Mouse (Mus musculus) granulocyte monocyte progenitor cell, adult 5-6 weeks (primary cell): Measurements from ENCODE around the gene Trim47. TPM values are rescaled to one million over a fixed set of nuclear protein-coding genes. Genes with fewer than 3 reads are reported as not detected.

Source experiments
- ATAC-seq: replicated peaks from 2 replicates; pipeline ENCODE4 v1.8.0; 2016; ENCODE audit warnings: mild to moderate bottlenecking, moderate TSS enrichment, inconsistent platforms; ENCODE audit not compliant: poor library complexity, severe bottlenecking
- total RNA-seq, 2 experiments: library from RNA; stranded (forward) in 1 of 2; stranded (reverse) in 1 of 2; fragments of 200-712, 200-1000 nt in 1 of 2; fragments of >200 nt in 1 of 2; fragmentation: Nextera tagmentation in 1 of 2; gene quantifications; 2 replicates each; pipeline ENCODE4 v1.2.3; 2014 to 2017

The Trim47 gene
- total RNA-seq (2014; fragmentation: Nextera tagmentation) (1.9 TPM in 1 of 2 replicates, not detected in the other), total RNA-seq (2017) (3.1 TPM in 1 of 2 replicates, not detected in the other)

DNA sequence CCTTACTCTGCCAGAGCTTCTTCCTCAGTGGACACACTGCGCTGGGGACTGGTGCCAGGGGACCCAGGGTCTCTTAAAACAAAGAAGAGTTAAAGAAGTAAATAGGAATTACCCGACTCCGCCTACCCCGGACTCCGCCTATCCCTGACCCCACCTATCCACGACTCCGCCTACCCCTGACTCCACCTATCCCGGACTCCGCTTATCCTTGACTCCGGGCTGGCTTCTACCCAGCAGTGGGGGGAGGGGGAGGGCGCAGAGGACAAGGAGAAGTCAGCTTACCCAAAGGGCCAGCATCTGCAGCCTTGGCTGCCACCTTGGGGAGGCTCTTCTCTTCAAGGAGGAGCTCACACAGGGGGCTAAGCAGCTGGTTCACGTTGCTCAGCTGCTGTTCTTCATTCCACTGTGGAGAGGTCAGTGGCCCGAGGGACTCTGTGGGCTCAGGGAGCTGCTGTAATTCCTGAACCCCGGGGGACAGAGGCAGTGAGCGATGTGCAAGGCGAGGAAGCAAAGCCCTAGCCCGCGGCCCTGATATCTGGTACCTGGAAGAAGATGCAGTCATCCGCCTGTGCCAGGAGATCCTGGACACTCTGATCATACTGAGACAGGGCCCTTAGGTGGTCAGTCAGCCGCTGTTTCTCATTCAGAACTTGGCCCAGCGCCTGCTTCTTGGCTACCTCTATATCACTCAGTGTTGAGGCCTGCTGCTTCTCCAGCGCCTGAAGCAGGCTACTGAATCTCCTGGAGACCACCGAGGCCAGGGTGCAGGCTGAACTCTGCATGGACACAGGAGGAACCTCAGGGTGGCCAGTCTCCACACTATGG lies at the start of gene Trim47:
TSS of gene Trim47 (minus strand) at position 55 of the 825 bp plus-strand sequence.
- no peak for ATAC-seq

DNA sequence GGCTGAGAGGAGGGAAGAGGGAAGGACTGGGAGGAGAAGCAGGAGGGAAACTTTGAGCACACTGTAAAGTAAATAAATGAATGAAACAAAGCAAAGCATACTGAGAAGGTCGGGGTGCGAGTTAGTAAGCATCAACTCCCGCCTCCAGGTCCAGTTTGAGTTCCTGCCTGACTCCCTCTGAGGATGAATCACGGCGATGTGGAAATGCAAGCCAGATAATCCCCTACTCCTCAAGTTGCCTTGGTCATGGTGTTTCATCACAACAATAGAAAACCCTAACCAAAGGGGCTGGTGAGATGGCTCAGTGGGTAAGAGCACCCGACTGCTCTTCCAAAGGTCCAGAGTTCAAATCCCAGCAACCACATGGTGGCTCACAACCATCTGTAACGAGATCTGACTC lies 49.0 kb upstream of the Trim47 start:
- no peak for ATAC-seq

DNA sequence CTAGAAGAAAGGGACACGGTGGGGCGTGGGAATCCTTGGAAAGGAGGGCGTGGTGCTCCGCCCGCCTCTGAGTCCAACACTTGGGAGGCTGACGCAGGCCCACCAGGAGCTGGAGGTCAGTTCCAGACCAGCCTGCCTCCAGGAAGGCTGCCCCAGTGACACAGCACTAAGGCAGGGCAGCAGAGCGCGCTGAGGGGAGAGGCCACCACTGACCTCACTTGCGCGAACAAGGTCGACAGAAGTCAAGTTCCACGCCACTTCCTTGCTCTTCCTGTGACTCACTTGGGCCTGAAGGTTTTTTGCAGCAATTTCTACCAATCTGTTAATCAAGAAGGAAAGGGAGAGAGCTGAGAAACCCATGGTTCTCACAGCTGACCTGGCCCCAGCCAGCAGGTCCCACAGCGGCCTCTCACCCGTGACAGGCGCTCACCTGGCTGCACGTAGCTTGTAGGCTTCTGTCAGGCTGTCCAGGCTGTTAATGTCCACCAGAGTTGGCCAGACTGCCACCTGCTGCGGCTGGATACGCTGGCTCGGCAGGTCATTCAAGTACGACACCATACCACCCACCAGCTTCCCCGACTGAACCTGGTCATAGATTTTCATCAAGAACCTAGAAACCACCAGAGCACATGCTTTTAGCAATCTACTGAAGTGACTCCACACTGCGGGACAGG lies 47.9 kb upstream of the Trim47 start:
- ATAC-seq, result no peak

DNA sequence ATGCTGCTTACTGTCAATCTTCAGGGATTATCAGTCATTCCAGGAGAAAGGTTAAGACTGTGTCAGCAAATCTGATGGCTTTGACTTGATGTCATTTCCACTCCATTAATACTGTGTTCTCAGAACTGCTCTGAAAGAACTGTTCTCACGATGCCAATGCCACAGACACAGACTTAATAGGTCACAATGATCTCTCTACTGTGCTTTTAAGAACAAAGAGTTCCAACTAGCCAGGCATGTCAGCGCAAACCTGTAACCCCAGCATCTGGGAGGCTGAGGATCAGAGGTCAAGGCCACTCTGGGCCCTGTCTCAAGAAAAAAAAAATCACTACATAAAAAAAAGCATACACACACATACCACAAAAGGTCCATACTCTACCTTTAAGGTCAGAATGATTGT lies 44.9 kb upstream of the Trim47 start:
- no peak for ATAC-seq

DNA sequence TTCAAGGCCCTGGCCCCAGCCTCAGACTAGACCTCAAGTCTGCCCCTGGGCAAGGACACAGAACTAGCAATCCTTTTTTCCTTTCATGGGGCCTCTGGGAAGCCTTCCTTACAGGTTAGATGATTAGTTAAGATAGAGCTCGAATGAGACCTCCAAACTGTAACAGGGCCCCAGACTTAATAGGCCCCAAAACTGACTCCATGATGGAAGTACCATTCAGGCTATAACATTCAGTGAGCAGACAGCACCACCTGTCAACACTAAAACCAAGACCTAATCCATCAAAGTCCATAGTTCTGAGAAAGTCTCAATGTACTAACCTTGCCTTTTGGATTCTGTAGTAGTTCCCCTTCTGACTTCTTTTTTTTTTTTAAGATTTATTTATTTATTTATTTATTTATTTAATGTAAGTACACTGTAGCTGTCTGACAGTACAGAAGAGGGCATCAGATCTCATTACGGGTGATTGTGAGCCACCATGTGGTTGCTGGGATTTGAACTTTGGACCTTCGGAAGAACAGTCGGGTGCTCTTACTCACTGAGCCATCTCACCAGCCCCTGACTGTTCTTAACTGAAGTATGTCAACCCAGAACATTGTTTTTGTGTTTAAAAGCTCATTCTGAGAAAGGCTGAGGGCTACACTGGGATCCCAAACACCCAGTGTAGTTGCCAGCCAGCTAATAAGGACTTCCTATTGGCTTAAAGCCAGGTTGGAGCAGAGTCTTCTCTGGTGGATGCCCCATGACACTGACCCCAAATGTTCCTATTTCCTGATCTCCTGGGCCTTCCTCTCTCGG lies 43.2 kb upstream of the Trim47 start:
- no peak for ATAC-seq

DNA sequence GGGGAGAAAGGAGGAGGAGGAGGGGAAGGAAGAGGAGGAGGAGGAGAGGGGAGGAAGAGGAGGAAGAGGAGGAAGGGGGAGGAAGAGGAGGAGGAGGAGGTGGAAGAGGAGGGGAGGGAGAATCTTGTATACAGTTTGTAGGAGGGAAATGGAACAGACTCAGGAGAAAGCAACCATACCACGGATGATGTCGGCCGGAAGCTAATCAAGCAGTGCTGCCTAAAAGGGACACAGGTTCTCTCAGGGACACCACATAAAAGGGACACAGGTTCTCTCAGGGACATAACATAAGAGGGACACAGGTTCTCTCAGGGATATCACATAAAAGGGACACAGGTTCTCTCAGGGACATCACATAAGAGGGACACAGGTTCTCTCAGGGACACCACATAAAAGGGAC lies 42.2 kb upstream of the Trim47 start:
- no peak for ATAC-seq

DNA sequence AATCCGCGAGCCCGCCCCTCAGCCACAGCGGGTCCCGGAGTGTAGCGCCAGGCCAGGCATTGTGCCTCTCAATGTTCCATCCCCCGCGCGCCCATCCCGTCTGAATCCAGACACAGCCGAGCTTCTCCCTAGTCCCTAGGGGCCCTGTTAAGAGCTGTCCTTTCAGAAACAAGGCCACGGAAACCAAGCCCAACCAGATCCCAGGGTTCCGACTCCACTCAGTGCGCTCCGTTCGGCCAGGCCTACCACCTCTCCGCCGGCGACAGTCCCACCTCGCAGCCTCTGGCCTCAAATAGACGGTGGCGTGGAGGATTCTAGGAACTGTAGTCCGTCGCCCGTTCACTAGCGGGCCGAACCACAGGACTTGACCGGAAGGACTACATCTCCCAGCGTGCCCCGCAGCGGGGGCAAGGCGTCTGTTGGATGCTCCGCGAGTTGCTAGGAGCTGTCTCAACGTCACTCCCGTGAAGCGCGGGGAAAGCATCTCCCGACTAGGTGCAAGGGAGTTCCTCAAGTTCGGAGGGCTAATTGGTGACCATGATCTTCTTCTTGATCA lies 41.0 kb upstream of the Trim47 start, which contains the start of gene Fbf1:
TSS of gene Fbf1 (minus strand) at position 283 of the 556 bp plus-strand sequence.
- ATAC-seq, result peak; percentile 99

DNA sequence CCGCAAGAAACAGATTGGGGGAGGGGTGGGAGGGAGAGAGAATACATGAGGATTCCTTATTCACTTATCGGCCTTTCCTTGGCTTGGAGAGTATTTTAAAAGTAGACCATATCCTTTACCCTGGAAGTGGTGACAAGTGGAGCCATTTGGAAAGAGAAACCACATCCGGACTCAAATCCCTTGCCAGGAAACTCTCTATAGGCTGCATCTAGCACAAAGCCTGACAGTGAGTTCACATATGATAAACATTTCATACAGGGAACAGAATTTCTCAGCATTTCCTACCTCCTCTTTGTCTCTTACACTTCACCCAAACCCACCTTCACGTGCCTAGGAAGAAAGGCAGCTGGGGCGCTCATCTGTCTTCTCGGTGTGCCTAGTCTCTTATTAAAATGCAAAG lies 40.2 kb upstream of the Trim47 start:
- 0 out of 2 replicates have a peak, but pooled peaks have one; percentile 14 for ATAC-seq

DNA sequence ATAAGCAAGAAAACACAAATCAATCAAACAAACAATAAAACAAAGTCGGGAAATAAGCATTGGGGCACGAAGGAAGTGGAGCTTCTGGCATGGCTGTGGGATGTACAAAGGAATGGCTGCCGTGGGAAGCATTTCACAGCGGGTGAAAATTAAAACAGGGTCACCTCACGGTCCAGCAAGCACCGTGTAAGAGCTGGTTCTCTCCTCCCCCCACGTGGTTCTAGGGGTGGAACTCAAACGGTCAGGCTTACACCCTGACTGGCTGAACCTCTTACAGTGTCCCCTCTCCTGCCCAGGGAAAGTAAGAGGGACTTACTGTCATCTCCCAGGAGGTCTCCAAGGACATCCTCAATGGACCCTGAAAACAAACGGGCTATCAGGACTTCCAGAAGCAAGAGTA lies 36.0 kb upstream of the Trim47 start:
- no peak for ATAC-seq

DNA sequence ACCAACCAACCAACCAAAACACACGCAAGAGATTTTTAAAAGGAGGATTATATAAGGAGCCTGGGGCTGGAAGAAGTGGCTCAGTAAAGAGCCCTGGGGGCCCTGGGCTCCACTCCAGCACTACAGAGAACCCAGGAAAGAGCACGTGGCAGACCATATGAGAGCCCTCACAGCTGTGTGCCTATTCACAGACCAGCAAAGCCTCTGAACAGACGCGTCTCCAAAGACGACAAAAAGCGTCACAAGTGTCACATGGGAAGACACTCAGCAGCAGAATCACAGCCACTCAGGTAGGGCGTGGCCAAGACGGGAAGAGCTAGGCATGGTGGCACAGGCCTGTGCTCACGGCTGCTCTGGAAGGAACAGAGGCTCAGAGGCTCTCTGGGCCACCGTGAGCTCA lies 35.1 kb upstream of the Trim47 start:
- ATAC-seq, result no peak

DNA sequence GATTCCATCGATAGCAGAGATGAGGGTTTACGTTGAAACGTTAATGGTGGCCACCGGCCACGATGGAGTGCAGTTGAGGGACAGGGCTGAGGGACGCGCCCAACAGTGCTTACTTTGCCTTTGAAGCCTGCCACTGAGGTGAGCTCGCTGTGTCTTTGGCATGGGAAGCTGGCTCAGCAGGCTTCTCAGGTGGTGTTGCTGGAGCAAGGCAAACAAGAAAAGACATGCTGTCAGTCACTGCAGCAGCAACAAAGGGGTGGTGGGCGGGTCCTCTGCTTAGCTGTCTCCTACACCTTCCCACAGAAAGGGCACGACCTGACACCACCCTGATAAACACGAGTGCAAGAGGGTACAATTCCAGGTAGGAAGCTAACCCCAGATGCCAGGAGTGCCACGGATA lies 34.3 kb upstream of the Trim47 start:
- ATAC-seq, result no peak

DNA sequence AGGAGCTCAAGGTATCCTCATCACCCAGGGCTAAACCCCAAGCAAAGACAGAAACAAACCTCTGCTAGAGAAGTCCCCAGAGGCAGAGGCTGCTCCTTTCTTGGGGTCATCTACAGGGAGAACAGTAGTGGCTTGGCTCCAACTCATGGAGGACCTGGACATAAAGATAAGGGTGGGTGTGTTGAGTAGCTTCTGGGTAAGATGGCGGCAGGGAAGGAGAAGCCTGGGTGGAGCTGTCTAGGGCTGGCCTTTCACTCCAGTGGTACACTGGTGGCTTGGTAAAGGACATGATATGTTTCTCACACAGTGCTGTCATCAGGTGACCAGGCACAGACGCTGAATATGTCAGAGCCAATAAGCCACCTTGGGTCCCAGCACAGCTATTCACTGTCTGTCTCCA lies 23.9 kb upstream of the Trim47 start:
- no peak for ATAC-seq

DNA sequence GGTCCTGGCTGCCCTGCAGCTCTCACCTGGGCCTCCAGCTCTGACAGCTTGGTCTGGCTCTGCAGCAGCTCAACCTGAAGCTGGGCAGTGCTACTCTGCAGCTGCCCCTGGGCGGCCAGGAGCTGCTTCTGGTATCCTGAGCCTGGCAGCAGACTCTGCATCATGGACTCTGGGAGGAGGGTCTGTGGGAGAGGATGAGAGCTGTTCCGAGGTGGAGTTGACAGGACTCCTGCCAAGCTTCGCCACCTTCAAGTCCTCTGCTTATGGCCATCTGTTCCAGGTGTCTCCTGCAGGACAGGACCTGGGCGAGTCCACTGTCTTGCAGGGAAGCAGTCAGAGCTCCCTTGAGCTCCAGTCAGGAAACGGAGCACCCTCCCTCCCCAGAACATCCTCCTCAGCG lies 22.3 kb upstream of the Trim47 start:
- ATAC-seq, result no peak

DNA sequence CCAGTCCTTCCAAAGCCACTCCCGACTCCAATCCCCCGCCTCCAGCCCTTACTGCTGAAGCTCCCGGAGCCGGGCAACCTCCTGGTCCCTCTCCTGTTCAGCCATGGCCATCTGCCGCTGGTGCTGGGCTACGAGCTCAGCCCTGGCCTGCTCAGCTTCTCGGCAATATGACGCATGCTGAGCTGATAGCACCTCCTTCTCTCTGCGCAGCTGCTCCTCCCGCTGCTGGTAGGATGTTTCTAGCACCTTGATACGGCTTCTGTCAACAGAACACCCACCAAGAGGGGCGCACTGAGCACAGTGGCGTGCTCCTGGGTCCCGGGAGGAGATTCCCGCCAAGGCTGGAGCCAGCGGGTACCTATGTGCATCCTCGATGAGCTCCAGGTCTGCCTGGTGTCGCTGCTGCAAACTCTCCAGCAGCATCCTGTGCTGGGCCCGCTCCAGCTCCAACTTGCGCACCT lies 21.8 kb upstream of the Trim47 start:
- no peak for ATAC-seq

DNA sequence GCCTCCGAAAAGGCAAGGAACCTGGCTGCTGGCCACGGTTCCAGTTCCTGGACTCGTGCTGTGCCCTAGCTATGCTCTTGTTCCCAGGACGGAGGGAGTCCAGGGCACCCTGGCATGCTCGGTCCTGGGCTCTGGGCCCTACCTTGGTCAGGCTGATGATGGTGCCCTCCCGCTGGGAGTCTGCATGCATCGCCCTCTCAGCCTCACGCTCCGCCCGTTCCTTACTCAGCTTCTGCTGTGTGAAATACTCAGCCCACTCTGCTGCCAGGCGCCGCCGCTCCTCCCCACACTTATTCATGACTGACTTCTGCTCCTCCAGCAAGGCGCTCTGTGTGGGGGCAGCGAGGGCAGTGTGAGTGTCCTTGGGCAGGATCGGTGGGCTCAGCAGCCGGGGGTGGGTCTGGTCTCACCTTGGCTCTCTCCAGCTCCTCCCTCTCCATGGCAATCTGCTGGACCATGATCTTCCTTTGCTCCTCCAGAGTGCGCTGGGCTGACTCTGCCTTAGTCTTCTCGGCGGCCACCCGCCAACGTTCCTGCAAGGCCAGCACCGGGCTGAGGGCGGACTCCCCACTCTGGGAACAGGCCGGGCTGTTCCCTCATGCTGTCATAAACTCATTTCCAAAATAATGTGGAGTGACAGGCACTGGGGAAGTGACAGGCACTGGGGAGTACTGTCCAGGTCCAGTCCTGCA lies 19.4 kb upstream of the Trim47 start:
- ATAC-seq, result no peak

DNA sequence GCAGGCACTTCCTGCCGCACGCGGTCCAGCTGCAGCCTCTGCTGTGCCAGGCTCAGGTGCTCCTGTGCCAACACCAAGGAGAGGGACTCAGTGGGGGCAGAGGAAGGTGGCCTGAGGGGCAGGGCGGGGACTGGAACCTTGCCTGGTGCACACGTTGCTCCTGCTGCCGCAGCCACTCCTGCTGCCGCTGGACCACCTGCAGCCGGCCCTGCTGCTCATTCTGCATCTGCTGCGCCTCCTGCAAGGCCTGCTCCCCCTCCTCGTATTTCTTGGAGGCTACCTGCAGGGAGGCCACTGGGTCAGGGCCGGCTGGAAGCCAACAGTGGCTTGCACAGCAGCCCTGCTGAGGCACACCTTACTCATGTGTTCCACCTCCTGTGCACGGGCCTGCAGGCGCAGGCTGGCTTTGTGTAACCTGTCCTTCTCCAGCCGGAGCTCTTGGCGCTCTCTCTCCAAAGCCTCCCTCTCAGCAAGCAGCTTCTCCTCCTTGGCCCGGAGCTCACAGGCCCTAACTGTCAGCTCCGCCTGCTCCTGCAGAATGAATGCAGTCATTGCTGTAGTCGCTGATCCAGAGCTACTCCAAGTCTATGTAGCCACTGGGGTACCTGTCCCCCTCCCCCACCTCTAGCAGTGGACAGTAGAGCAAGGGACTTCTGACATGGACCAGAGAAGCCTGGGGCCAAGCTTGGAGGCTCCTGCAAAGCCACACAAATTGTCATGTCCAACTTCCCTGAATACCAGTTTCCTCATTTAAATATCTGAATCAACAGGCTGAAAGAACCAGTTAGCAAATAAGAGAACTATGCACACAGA lies 18.7 kb upstream of the Trim47 start:
- peak; percentile 27; the same call in 1 of the 2 replicates for ATAC-seq

DNA sequence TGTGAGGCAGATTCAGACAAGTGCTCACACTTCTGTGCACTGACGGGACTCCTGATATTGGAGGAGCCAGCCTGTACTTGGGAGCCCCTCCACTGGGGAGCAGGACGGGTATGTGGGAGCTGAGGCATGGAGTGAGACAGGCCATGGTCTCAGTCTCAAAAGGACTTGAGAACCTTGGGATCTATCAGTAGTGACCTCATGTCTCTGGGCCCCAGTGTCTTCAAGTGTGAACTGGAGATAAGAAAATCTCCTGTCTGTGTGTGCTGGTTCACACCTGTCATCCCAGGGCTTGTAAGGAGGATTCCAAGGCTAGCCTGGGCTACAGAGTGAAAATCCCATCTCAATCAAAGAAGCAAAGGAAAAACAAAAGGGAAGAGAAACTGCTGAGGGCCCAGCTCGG lies 16.5 kb upstream of the Trim47 start:
- no peak for ATAC-seq

DNA sequence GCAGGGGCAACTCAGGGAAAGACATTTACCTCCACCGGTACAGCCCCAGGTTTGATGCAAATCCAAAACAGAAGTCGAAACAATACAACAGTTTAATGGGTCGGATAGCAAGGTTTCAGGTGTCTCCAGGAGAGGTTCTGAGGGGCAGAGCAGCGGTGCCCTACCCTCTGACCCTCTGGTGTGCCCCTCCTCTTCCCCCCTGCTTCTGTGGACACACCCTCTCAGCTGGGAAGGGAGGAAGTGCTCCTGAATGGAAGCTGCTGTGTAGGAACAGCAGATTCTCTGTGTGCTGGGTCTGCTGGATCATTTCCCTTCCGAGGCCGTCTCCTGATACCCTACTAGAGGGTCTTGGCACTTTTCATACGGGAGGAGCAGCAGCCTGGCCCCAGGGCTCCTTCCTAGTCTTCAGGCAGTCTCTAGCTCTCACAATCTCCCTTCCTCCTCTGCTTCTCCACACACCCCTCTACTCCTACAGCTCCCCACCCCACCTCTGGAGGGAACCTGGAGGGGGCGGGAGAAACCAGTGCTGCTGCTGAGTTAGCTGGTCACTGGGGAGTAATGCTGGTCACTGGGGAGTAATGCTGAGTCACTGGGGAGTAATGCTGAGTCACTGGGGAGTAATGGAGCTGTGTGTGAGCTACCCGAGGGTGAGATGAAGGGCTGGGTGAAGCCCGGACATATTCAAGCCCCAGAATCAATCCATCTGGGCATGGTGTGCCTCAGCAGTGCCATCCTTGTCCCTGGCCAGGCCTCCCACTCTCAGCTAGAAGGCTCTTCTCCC lies 15.4 kb upstream of the Trim47 start:
- ATAC-seq, result no peak
